Mouse (Mus musculus): Measurements from ENCODE around the gene Syt14. TPM values are rescaled to one million over a fixed set of nuclear protein-coding genes. Genes with fewer than 3 reads are reported as not detected.
A peak's percentile ranks its signal among the peaks of the same experiment; 100 is the strongest.

Syt14 gene
- 1.2 and 1.7 TPM in 2 replicates for polyA plus RNA-seq (2012; rRNA removed)

GRCm38 (mm10) chr1:193035371-193036238 is at the start of gene Syt14:
Gene Syt14, minus strand, starts transcription at chr1:193035775.
- WGBS: under 1% methylated on average over 61 of the region's 67 CpGs
- Histone ChIP-seq H3K36me3 (ENCODE audit: control insufficient read depth, insufficient read depth, low read length) (no peaks in the 10 kb centered on the region), H3K27me3 (replicated peaks; ENCODE audit: control insufficient read depth, insufficient read depth, low read length) (no peaks in the 10 kb centered on the region), H3K4me3 (ENCODE audit: insufficient read depth, low read depth, low read length) (peak within 1 kb of the TSS; percentile 64), H3K27ac (ENCODE audit: insufficient read depth, low read depth, low read length) (no peak within 1 kb of the TSS), H3K4me1 (ENCODE audit: control insufficient read depth, insufficient read depth, low read length) (no peaks in the 10 kb centered on the region)
- TF ChIP-seq CTCF (conservative IDR thresholded peaks at IDR 0.05; ENCODE audit: insufficient read depth, insufficient read length, low read depth, low read length): no peak
- TF ChIP-seq POLR2A (IDR thresholded peaks at IDR 0.05; ENCODE audit: low read depth, low read length): no peak
- DNase-seq: peak; percentile 86

DNA sequence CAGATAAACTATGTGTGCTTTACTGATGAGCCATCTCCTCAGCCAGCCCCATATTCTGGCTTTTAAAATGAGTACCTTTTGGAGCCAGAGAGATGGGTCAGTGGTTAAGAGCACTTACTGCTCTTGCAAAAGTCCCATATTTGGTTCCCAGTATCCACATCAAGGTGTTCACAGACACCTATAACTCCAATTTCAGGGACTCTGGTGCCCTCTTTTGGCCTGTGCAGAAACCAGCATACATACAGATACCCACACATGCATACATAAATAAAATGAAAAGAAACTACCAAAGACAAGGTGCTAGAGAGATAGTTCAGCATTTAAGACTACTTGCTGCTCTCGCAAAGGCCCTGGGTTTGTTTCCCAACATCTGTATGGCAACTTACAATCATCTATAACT is 48.4 kb upstream of the Syt14 start:
- no peaks in the 10 kb centered on the region for H3K36me3 ChIP-seq (ENCODE audit: control insufficient read depth, insufficient read depth, low read length)
- no peak overlapping the region for H3K4me3 ChIP-seq (ENCODE audit: insufficient read depth, low read depth, low read length)
- no peaks in the 10 kb centered on the region for H3K27me3 ChIP-seq (replicated peaks; ENCODE audit: control insufficient read depth, insufficient read depth, low read length)
- 93% methylated on average over 1 of the region's 1 CpGs for WGBS
- DNase-seq: peak; percentile 5
- 0 out of 2 replicates have a peak, but pooled peaks cover 3% of the 10 kb centered on the region for H3K4me1 ChIP-seq (ENCODE audit: control insufficient read depth, insufficient read depth, low read length)
- TF ChIP-seq POLR2A (IDR thresholded peaks at IDR 0.05; ENCODE audit: low read depth, low read length) (no peak), CTCF (conservative IDR thresholded peaks at IDR 0.05; ENCODE audit: insufficient read depth, insufficient read length, low read depth, low read length) (peak; percentile 9; the same call in 1 of the 2 replicates)
- H3K27ac ChIP-seq (ENCODE audit: insufficient read depth, low read depth, low read length): no peak overlapping the region

GRCm38 (mm10) chr1:193083051-193083450 is 47.5 kb upstream of the Syt14 start:
- TF ChIP-seq CTCF (conservative IDR thresholded peaks at IDR 0.05; ENCODE audit: insufficient read depth, insufficient read length, low read depth, low read length) (no peak), POLR2A (IDR thresholded peaks at IDR 0.05; ENCODE audit: low read depth, low read length) (no peak)
- 54% methylated on average over 7 of the region's 7 CpGs for WGBS
- H3K36me3 ChIP-seq (ENCODE audit: control insufficient read depth, insufficient read depth, low read length): no peaks in the 10 kb centered on the region
- 0 out of 2 replicates have a peak, but pooled peaks cover 3% of the 10 kb centered on the region for H3K4me1 ChIP-seq (ENCODE audit: control insufficient read depth, insufficient read depth, low read length)
- DNase-seq: no peak
- H3K27ac ChIP-seq (ENCODE audit: insufficient read depth, low read depth, low read length): no peak overlapping the region
- H3K27me3 ChIP-seq (replicated peaks; ENCODE audit: control insufficient read depth, insufficient read depth, low read length): no peaks in the 10 kb centered on the region
- H3K4me3 ChIP-seq (ENCODE audit: insufficient read depth, low read depth, low read length): no peak overlapping the region

DNA sequence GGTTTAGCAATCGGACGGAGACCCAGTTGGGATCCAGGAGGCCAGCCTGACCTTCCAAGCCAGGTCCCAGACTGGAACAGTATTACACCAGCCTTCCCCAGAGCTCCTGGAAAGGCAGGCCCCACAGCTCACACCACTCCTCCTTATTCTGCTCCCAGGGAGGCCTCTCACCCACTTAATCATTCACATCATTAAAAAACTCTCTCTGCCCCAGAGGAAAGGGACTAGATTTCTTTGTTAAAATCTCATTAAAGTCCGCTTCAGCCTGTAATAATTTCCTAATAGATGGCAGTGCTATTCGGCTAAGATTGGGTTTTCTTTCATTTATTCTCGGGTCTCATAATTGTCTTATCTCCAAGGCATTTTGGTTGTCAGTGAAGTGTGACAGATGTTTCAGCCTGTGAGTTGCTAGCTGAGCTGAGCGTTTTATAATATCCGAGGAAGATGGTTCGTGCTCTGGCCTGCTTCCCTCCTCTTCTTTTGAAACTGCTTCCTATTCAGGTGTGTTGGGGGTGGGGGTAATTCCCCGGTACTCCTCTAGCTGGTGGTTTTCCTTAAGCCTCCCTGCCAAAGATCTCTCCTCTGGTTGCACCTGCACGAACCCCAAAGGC is 46.8 kb upstream of the Syt14 start:
- Histone ChIP-seq H3K27ac (ENCODE audit: insufficient read depth, low read depth, low read length) (no peak overlapping the region), H3K4me3 (ENCODE audit: insufficient read depth, low read depth, low read length) (no peak overlapping the region), H3K36me3 (ENCODE audit: control insufficient read depth, insufficient read depth, low read length) (no peaks in the 10 kb centered on the region), H3K27me3 (replicated peaks; ENCODE audit: control insufficient read depth, insufficient read depth, low read length) (no peaks in the 10 kb centered on the region), H3K4me1 (ENCODE audit: control insufficient read depth, insufficient read depth, low read length) (0 out of 2 replicates have a peak, but pooled peaks cover 3% of the 10 kb centered on the region)
- TF ChIP-seq POLR2A (IDR thresholded peaks at IDR 0.05; ENCODE audit: low read depth, low read length) (no peak), CTCF (conservative IDR thresholded peaks at IDR 0.05; ENCODE audit: insufficient read depth, insufficient read length, low read depth, low read length) (no peak)
- 31% methylated on average over 10 of the region's 10 CpGs for WGBS
- DNase-seq: no peak

DNA sequence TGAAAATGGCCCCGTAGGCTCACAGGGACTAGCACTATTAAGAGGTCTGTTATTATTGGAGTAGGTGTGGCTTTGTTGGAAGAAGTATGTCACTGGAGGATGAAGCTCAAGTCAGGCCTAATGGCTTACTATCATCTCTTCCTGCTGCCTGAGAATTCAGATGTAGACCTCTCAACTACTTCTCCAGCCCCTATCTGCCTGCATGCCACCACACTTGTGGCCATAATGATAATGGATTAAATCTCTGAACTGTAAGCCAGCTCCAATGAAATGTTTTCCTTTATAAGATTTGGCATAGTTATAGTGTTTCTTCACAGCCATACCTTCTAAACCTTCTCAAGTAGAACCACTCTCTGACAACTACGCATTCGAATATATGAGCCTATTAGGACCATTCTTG is 27.0 kb upstream of the Syt14 start:
- H3K4me3 ChIP-seq (ENCODE audit: insufficient read depth, low read depth, low read length): no peak overlapping the region
- H3K36me3 ChIP-seq (ENCODE audit: control insufficient read depth, insufficient read depth, low read length): no peaks in the 10 kb centered on the region
- H3K27me3 ChIP-seq (replicated peaks; ENCODE audit: control insufficient read depth, insufficient read depth, low read length): no peaks in the 10 kb centered on the region
- 93% methylated on average over 3 of the region's 3 CpGs for WGBS
- no peak overlapping the region for H3K27ac ChIP-seq (ENCODE audit: insufficient read depth, low read depth, low read length)
- H3K4me1 ChIP-seq (ENCODE audit: control insufficient read depth, insufficient read depth, low read length): no peaks in the 10 kb centered on the region
- no peak for TF ChIP-seq CTCF (conservative IDR thresholded peaks at IDR 0.05; ENCODE audit: insufficient read depth, insufficient read length, low read depth, low read length)
- no peak for TF ChIP-seq POLR2A (IDR thresholded peaks at IDR 0.05; ENCODE audit: low read depth, low read length)
- DNase-seq: no peak

DNA sequence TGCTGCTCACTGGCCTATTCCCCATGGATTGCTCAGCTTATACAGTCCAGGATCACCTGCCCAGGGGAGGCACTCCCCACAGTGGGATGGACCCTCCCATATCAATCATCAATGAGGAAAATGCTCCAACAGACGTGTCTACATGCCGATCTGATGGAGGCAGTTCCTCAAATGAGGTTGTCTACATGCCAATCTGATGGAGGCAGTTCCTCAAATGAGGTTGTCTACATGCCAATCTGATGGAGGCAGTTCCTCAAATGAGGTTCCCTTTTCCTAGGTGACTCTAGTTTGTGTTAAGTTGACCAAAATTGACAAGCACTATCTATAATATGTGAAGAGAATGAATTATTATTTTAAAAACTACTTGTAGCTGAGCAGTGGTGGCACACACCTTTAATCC is 24.6 kb upstream of the Syt14 start:
- 76% methylated on average over 2 of the region's 2 CpGs for WGBS
- DNase-seq: no peak
- no peaks in the 10 kb centered on the region for H3K27me3 ChIP-seq (replicated peaks; ENCODE audit: control insufficient read depth, insufficient read depth, low read length)
- H3K36me3 ChIP-seq (ENCODE audit: control insufficient read depth, insufficient read depth, low read length): no peaks in the 10 kb centered on the region
- TF ChIP-seq POLR2A (IDR thresholded peaks at IDR 0.05; ENCODE audit: low read depth, low read length) (no peak), CTCF (conservative IDR thresholded peaks at IDR 0.05; ENCODE audit: insufficient read depth, insufficient read length, low read depth, low read length) (no peak)
- H3K4me3 ChIP-seq (ENCODE audit: insufficient read depth, low read depth, low read length): no peak overlapping the region
- no peak overlapping the region for H3K27ac ChIP-seq (ENCODE audit: insufficient read depth, low read depth, low read length)
- H3K4me1 ChIP-seq (ENCODE audit: control insufficient read depth, insufficient read depth, low read length): no peaks in the 10 kb centered on the region

- H3K4me3 ChIP-seq (ENCODE audit: insufficient read depth, low read depth, low read length): no peak overlapping the region
- H3K27ac ChIP-seq (ENCODE audit: insufficient read depth, low read depth, low read length): no peak overlapping the region
- no peak for TF ChIP-seq POLR2A (IDR thresholded peaks at IDR 0.05; ENCODE audit: low read depth, low read length)
- TF ChIP-seq CTCF (conservative IDR thresholded peaks at IDR 0.05; ENCODE audit: insufficient read depth, insufficient read length, low read depth, low read length): no peak
- no peaks in the 10 kb centered on the region for H3K27me3 ChIP-seq (replicated peaks; ENCODE audit: control insufficient read depth, insufficient read depth, low read length)
- no peaks in the 10 kb centered on the region for H3K4me1 ChIP-seq (ENCODE audit: control insufficient read depth, insufficient read depth, low read length)
- DNase-seq: no peak
- no peaks in the 10 kb centered on the region for H3K36me3 ChIP-seq (ENCODE audit: control insufficient read depth, insufficient read depth, low read length)
- 80% methylated on average over 5 of the region's 5 CpGs for WGBS
Observed at GRCm38 (mm10) chr1:193059596-193059995, 24.0 kb upstream of the Syt14 start.
